Mouse (Mus musculus): Measurements from ENCODE around the gene Asf1b.
"Not testable (repeated sequence)": the region's sequence is repeated elsewhere in the genome, so short reads cannot be mapped to it uniquely, and the experiment has no call there.

The Asf1b gene

DNA sequence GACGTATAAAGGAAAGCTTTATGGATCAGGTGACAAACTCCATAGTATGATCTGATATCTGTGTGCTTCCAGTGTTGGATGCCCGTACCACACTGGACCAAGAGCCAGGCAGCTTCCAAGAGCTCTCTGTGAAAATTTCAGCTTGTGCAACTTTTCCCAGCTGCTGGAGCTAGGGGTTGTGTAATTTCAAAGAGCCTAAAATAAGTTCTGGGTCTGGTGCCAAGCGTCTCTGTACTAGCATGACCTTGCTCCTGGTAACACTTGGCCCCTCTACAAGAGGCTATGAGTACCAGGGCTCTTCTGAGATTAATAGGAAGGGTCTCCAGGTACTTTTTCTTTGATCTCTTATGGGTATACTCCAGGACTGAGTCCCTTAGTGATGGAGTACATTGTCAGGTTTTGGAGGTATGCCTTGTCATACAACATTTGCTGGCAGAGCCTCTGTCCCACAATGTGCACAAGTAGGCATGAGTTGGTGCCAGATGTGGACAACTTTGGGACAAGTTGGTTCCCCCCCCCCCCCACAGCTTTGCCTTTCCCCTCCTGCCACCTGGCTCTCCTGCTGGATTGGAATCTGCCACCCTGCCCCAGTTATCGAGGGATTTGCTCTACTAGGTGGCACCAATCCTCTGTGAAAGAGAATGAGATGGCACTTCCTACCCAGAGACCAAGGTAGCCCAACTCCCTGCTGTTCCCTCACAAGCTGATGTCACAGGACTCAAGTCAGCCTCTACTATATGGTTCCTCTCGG lies 8.9 kb downstream of the Asf1b start:
- DNase-seq (ENCODE audit: low read depth, low spot score), result no peak

- DNase-seq (ENCODE audit: low read depth, low spot score), result no peak
Observed at GRCm38 (mm10) chr8:83967701-83968100, 12.4 kb downstream of the Asf1b start.

DNA sequence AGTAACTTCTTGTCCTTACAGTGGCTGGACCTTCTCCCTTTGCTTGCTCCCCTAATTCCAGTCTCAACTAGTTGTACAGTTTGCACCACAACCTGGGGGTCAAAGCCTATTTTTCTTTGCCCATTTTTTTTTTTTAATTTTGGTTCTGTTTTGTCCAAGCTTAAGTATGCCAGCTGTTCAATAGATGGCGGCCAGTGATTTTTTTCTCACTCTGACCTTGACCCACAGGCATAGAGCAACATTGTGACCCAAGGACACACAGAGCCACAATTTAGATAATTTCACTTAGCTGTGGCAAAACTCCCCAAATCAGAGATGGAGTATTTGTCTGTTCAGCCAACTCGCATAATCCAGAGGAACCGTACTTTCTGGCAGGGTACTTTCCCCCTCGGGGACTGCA lies 15.8 kb downstream of the Asf1b start:
- DNase-seq (ENCODE audit: low read depth, low spot score), result no peak

DNA sequence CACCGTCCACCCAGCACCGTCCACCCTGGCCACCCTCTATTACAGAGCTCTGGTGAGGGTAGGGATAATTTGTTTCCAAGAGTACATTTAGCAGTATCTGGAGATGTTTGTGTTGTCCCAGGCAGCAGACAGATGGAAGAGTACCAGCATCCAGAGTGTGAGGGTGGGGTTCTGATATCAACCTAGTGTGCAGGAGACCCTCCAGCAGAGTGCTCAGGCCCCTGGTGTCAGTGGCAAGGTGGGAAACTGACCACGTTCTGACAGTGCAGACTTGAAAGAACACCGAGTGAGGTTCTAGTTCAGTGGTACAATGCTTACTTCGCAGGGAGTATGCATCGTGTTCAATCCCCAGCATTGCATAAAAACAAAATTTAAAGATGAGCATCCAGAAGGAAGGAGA lies 16.4 kb downstream of the Asf1b start:
- peak; percentile 11 for DNase-seq (ENCODE audit: low read depth, low spot score)

DNA sequence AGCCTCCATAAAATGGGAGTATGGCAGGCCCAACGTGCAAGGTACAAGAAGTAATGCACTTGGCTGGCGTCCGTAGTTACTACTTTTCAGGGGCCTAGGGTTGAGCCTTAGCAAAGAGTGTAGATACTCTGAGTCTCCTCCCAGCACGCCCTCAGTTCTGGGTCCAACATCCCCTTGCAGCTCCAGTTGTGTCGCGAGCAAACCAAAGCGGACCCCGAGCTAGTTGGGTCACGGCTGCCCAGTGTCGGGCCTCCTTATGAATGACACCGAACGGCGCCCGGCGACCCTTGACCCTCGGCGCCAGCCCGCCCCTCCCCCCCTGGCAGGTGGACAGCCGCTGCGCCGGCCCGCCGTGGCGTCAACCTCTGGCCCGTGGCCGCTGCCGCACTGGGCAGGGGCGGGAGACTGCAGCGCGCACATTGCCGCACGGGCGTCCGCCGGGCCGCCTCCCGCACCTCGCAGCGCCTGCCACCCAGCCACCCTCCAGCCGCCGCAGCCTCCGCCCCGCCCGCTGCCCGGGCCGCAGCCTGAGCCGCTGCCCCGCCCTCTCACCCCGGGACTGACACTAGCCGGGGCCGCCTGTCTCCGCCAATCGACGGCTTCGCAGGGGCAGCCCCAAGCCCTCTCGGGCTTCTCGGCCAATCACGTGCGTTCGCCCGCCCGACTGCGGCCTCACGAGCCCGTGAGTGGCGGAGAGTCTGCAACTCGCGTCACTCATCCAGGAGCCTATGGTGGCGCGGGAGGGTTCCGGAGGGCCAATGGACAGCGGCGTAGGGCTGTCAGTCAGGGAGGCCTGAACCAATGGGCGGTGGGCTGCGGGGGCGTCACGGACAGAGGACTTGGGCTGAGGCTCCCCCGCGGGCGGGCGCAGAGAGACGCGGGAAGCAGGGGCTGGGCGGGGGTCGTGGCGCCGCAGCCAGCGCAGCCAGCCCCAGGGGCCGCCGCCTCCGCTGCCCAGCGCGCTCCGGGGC lies 17.1 kb downstream of the Asf1b start, which contains the start of gene Prkaca:
TSS of gene Prkaca (plus strand) at position 844 of the 971 bp plus-strand sequence.
- DNase-seq (ENCODE audit: low read depth, low spot score), result peak; percentile 98

DNA sequence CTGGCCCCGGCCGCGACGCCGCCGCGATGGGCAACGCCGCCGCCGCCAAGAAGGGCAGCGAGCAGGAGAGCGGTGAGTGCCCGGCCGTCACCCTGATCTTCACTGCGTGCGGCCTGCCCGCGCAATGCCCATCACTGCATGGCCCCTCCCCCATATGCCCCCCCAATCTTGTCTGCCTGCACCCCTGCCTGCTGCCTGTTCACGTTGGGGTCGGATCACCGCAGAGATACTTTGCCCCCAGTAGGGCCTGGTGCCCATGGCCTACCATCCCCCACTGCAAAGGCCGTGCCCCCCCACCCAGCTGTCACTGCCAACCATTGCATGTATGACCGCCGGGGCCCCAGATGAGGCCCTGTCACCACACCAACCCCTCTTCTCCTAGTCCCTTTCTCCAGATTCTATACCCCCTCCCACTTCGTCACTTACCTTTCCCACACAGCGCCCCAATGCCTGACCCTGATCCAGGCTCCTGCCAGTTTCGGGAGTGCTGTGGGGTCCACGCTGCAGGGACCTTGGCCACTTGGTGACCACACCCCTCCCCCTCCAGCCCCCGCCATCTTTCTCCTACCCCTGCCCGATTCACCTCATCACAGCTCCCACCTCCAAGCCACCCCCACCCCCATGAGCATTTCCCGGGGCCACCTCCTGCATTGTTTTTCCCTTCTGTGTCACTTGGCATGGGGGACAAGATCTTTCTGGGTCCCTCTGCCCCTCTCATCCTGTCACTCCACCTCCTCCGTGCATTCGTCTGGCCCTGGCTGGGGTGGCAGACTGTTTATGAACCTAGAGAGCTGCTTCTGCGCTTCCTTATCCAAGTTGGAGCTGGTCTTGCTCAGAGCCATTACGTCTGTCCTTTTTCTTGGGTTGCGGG lies 18.1 kb downstream of the Asf1b start:
- DNase-seq (ENCODE audit: low read depth, low spot score), result peak; percentile 51

DNA sequence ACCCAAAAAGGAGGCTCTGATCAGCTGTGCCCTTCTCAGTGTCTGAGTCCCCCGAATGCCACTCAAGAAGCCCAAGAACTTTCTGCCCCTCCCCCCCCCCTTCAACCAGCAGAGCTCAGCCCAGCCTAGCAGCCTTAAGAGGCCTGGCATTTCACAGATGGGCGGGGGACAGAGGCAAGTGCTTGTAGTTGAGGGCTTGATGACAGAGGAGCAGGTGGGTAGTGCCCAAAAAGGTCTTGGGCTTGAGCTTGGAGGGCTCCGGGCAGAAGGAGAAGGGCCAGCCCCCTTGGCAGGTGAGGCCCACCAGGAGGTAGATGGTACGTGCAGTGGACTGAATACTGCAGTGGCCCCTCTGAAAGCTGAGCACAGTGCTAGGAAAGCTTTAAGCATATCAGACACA lies 19.2 kb downstream of the Asf1b start:
- DNase-seq (ENCODE audit: low read depth, low spot score), result no peak

DNA sequence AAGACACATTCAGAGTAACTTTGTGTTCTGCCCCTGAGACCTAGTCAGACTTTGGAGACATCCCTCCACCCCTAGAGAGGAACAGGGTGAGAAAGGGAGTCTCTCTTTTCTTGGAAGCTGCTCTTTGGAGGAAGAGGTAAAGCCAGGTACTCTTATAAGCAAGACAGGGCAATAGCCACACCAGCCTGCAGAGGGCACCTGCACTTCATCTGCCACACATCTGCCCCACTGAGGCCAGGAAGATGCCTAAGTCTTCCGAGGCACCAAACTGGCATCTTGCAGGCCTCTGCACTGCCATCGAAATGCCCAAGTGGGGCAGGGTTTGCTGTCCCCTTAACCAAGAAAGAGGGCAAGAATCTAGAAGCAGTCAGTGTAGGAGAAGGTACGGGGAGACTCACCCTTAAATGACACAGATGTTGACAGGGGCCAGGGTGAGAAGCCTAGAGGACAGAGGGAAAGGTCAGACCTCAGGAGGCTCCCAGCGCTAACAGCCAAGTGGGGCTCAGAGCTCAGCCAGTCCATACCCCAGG lies 20.9 kb downstream of the Asf1b start:
- peak; percentile 77 for DNase-seq (ENCODE audit: low read depth, low spot score)

GRCm38 (mm10) chr8:83976779-83977350 lies 21.6 kb downstream of the Asf1b start:
- peak; percentile 46 for DNase-seq (ENCODE audit: low read depth, low spot score)

- DNase-seq (ENCODE audit: low read depth, low spot score), result no peak
Observed at GRCm38 (mm10) chr8:83977646-83978045, 22.3 kb downstream of the Asf1b start.

GRCm38 (mm10) chr8:83978200-83978599 lies 22.9 kb downstream of the Asf1b start:
- DNase-seq (ENCODE audit: low read depth, low spot score), result no peak

GRCm38 (mm10) chr8:83980250-83980649 lies 24.9 kb downstream of the Asf1b start:
- no peak for DNase-seq (ENCODE audit: low read depth, low spot score)

GRCm38 (mm10) chr8:83980845-83981244 lies 25.5 kb downstream of the Asf1b start:
- no peak for DNase-seq (ENCODE audit: low read depth, low spot score)

- DNase-seq (ENCODE audit: low read depth, low spot score), result no peak
Observed at GRCm38 (mm10) chr8:83981533-83981932, 26.2 kb downstream of the Asf1b start.

DNA sequence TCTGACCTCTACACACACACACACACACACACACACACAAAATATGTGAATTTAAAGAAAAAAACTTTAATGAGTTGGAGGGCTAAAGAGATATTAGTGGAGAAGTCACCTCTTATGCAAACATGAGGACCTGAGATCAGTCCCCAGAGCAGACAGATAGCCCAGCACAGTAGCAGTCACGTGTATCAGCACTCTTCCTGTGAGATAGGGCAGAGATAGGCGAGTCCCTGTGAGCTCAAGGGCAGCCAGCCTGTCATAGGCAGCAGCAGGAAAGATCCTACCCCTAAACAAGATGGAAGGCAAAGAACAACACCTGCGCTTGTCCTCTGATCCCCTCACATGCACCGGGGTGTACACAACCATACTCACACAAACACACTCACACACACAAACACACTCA lies 27.1 kb downstream of the Asf1b start:
- DNase-seq (ENCODE audit: low read depth, low spot score), result no peak

DNA sequence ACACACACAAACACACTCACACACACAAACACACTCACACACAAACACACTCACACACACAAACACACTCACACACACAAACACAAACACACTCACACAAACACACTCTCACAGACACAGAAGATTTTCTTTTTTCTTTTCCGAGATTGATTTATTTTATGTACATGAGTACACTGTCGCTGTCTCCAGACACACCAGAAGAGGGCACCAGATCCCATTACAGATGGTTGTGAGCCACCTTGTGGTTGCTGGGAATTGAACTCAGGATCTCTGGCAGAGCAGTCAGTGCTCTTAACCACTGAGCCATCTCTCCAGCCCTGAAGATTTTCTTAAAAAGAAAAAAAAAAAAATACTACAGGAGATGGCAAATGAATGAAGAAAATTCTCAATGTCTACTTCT lies 27.9 kb downstream of the Asf1b start:
- not testable (repeated sequence) for DNase-seq (ENCODE audit: low read depth, low spot score)

GRCm38 (mm10) chr8:83989243-83989642 lies 33.9 kb downstream of the Asf1b start:
- no peak for DNase-seq (ENCODE audit: low read depth, low spot score)

- DNase-seq (ENCODE audit: low read depth, low spot score), result no peak
Observed at GRCm38 (mm10) chr8:83990170-83990569, 34.9 kb downstream of the Asf1b start.

DNA sequence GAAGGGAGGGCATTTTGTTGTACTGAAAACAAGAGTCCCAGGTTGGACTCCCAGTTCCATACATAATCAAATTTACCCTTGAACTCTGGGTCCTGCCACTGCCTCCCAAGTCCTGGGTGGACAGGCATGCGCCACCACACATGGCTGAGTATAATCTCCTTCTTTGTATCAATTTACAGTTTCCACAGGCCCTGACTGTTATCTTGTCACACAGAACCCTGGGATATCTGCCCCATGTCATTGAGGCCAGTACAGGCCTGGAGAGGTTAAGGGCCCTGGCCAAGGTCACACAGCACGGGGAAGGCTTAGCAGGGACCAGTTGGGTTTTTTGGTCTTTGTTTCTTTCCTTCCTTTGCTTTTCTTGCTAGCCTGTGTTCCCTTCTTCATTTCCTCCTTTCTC lies 37.2 kb downstream of the Asf1b start:
- DNase-seq (ENCODE audit: low read depth, low spot score), result no peak

- no peak for DNase-seq (ENCODE audit: low read depth, low spot score)
Observed at GRCm38 (mm10) chr8:83994030-83994429, 38.7 kb downstream of the Asf1b start.

- DNase-seq (ENCODE audit: low read depth, low spot score), result no peak
Observed at GRCm38 (mm10) chr8:83995973-83996372, 40.7 kb downstream of the Asf1b start.

Measured in CD4-positive, CD25-positive, alpha-beta regulatory T cell, adult 2 months (primary cell).